Mouse (Mus musculus): Measurements from ENCODE around the gene Taf1. TPM values are rescaled to one million over a fixed set of nuclear protein-coding genes. Genes with fewer than 3 reads are reported as not detected.

The Taf1 gene
- polyA plus RNA-seq, 1 experiment from 2014 or later, result 12.2 TPM

DNA sequence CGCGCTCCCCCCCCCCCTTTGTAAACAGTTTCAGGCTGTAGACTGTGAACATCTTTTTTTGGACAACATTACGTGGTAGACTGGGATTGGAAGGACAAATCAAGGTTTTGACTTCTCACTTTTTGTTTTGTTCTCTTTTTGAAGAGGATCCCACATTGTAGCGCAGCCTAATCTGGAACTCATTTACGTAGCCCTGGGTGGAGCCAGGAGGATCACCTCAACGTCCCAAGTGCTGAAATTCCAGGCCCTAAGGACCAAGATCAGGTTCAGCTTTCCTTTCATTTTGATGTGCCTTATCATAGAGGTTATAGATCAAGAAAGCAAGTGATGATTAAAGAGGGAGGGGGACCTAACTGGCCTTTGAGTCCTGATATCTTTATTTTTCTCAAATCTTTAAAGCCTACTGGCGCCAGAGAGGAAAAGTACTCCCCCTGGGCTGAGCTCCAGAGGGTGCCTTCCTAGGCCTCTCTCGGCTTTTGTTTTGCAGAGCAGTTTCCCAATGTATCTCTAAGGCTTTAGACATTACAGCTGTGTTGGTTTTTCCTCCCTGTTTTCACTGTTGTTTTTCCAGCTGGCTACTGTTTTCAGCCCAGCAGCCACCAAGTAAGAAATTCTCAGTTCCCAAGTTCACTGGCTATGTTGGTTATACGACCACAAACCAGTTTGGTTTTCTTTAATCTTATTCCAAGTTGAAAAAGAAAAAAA lies 104.4 kb downstream of the Taf1 start:
- Histone ChIP-seq H3K27me3 (peaks cover 10% of the 10 kb centered on the region), H3K9me3 (no peaks in the 10 kb centered on the region), H3K4me2 (no peak overlapping the region), H3K36me3 (no peaks in the 10 kb centered on the region), H3K27ac (no peak overlapping the region), H3K4me3 (no peak overlapping the region), H3K9ac (no peak overlapping the region), H3K4me1 (no peaks in the 10 kb centered on the region)
- WGBS, result 36% methylated on average over 8 of the region's 9 CpGs
- ATAC-seq (ENCODE audit: insufficient number of reproducible peaks, low FRiP score, low TSS enrichment, low read depth), result no peak

DNA sequence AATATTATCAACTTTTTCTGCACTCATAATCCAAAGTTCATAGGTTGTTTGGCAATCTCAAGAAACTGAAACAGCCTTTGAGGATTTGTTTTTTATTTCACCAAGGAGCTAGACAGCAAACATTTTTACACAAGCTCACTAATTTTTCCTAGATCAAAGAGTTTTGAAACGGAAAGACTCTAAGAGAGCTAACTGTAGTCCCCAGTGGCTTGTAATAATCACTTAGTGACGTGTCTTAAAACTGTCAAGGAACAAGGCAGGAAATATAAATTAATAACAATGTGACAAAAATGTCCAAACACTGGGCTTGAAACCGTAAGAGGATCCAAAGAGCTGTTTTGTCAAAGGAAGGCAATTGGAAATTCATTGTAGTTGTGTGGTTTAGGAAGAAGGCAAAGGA lies 106.3 kb downstream of the Taf1 start:
- Histone ChIP-seq H3K36me3 (no peaks in the 10 kb centered on the region), H3K9ac (no peak overlapping the region), H3K4me1 (0 out of 2 replicates have a peak, but pooled peaks cover 3% of the 10 kb centered on the region), H3K27ac (peak overlapping the region; percentile 65; the same call in 1 of the 2 replicates), H3K9me3 (no peaks in the 10 kb centered on the region), H3K4me2 (peak overlapping the region; percentile 34), H3K4me3 (peak overlapping the region; percentile 59), H3K27me3 (peaks cover 10% of the 10 kb centered on the region)
- 26% methylated on average over 3 of the region's 3 CpGs for WGBS
- ATAC-seq (ENCODE audit: insufficient number of reproducible peaks, low FRiP score, low TSS enrichment, low read depth), result no peak

DNA sequence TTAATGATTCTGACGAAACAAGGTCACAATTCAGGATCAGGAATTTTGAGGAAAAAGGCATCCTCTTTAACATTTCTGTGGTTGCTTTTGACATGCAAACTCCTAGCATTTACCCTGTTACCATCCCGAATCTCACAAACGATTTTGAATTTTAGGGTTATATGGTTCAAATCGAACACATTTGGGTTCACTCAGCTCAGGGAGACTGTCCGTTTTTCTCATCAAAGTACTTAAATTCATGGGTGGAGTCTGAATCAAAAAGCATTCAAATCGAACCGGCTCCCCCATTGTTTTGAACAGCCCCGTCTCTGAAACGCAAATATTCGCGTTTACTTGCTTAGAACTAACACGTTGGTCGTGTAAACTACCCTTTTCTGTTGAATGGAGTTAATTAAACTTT lies 106.8 kb downstream of the Taf1 start:
- Histone ChIP-seq H3K27me3 (peaks cover 10% of the 10 kb centered on the region), H3K4me3 (peak overlapping the region; percentile 59), H3K36me3 (no peaks in the 10 kb centered on the region), H3K4me1 (0 out of 2 replicates have a peak, but pooled peaks cover 3% of the 10 kb centered on the region), H3K9me3 (no peaks in the 10 kb centered on the region), H3K4me2 (peak overlapping the region; percentile 34), H3K9ac (no peak overlapping the region), H3K27ac (peak overlapping the region; percentile 65)
- 18% methylated on average over 13 of the region's 13 CpGs for WGBS
- ATAC-seq (ENCODE audit: insufficient number of reproducible peaks, low FRiP score, low TSS enrichment, low read depth), result no peak

DNA sequence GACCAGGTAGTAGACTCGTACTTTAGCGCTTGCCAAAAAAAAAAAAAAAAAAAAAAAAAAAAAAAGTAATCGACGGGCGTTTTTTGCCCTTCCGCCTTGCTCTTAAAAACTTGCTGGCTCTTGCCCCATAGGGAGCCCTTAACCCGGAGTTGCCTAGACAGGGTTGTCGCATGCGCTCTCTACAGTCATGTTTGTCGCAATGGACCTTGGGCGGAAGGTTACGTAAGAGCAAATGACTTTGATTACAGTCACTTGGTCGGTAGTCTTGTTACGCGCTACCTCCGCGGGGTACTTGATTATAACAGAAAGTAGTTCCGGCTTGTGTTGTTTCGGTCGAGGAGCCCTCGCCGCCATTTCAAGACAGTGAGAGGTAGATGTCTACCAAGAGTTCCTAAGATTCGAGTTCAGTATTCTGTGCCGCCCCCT lies 107.2 kb downstream of the Taf1 start, which contains the start of gene Ogt:
Ogt (plus strand) TSS at position 320 of the 426 bp plus-strand sequence.
- Histone ChIP-seq H3K27me3 (peaks cover 10% of the 10 kb centered on the region), H3K9me3 (no peaks in the 10 kb centered on the region), H3K4me3 (peak within 1 kb of the TSS; percentile 59), H3K36me3 (no peaks in the 10 kb centered on the region), H3K27ac (peak within 1 kb of the TSS; percentile 86), H3K9ac (peak within 1 kb of the TSS; percentile 61), H3K4me2 (peak within 1 kb of the TSS; percentile 34), H3K4me1 (0 out of 2 replicates have a peak, but pooled peaks cover 3% of the 10 kb centered on the region)
- 17% methylated on average over 24 of the region's 24 CpGs for WGBS
- ATAC-seq (ENCODE audit: insufficient number of reproducible peaks, low FRiP score, low TSS enrichment, low read depth), result peak; percentile 81

DNA sequence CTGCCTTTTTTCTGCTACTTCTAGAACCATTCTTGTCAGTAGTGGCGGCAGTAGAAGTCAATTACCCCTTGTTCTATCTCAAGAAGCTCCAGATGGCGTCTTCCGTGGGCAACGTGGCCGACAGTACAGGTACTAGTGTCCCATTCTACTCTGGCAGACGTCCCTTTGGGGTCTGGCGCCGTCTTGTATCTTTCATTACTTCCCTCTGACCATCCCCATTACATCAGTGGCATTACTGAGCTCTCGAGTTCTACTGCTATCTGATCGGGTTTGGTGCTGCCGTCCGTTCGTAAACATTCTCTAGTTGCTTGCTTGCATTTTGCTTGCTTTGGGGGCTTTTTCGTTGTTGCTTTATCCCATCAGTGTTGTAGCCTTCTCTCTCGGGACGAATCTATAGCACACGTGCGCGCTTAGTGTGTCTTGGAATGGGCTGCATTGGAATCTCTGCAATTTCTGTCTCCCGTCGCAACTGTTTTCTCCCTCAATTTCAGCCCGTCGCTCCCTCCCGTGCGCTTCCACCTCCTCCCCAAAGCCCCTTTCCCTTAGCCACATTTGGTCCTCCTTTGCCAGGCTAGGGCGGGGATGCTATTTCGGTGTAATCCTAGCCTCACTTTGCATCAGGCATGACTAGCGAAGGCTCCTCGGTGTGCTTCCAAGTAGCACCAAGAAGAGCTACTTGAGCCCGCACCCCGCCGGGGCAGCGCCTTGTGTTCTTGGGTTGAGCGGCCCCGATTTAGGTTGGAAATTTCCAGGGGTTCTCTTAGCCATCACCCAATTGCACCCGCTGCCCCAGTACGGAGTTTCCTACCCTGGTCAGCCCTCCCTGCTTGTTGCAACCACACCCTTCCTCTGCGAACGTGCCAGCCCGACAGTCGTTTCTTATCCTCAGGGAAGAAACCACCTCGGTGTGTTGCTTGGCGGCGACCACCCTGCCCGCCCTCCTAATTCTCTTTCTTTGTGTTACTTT lies 107.9 kb downstream of the Taf1 start:
- Histone ChIP-seq H3K4me2 (peak overlapping the region; percentile 14; the same call in 1 of the 2 replicates), H3K27me3 (peaks cover 10% of the 10 kb centered on the region), H3K27ac (peak overlapping the region; percentile 86), H3K36me3 (no peaks in the 10 kb centered on the region), H3K9me3 (no peaks in the 10 kb centered on the region), H3K9ac (peak overlapping the region; percentile 61), H3K4me1 (0 out of 2 replicates have a peak, but pooled peaks cover 3% of the 10 kb centered on the region), H3K4me3 (peak overlapping the region; percentile 59)
- WGBS, result 18% methylated on average over 45 of the region's 45 CpGs
- ATAC-seq (ENCODE audit: insufficient number of reproducible peaks, low FRiP score, low TSS enrichment, low read depth), result no peak; the same call in 1 of the 2 replicates

DNA sequence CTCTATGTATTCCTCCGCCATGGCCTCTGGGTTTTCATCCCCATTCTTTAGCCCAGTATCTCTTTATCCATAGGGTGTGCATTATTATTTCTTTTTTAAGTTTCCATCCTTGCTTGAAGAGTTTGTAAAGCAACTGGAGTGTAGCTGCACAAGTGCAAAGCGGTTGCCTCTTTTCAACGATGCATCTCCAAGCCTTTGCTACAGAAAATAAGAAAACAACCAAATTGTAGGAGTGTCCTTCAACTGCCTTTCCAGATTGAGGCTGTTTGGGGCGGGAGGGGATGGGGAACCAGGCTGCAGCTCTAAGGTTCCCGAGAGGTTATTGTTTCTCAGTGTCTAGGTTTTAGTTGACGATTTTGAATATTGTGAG lies 108.6 kb downstream of the Taf1 start:
- Histone ChIP-seq H3K9me3 (no peaks in the 10 kb centered on the region), H3K27me3 (peaks cover 10% of the 10 kb centered on the region), H3K27ac (peak overlapping the region; percentile 86; the same call in 1 of the 2 replicates), H3K4me3 (peak overlapping the region; percentile 59), H3K4me2 (peak overlapping the region; percentile 44), H3K36me3 (no peaks in the 10 kb centered on the region), H3K4me1 (0 out of 2 replicates have a peak, but pooled peaks cover 3% of the 10 kb centered on the region), H3K9ac (no peak overlapping the region)
- no peak for ATAC-seq (ENCODE audit: insufficient number of reproducible peaks, low FRiP score, low TSS enrichment, low read depth)
- 13% methylated on average over 6 of the region's 6 CpGs for WGBS

DNA sequence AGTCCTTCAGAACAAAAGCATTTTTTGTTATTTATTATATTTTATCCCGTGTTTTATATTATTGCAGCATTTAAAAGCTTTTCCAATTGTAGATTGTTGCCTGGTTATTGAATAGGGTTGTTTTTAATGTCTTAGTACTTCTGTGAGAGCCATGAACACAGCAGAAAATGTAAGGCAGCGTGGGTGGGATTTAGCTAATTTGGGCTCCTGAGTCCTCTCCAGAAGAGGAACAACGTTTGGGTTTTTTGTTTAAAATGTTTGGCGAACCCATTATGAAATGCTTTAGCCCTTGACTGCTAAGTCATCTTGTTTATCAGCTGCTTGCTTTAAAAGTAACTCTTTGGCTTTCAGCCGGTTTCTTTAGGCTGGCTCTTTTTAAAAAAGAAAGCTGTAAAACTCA lies 109.6 kb downstream of the Taf1 start:
- Histone ChIP-seq H3K27me3 (peaks cover 10% of the 10 kb centered on the region), H3K4me1 (0 out of 2 replicates have a peak, but pooled peaks cover 3% of the 10 kb centered on the region), H3K27ac (no peak overlapping the region), H3K4me2 (peak overlapping the region; percentile 44), H3K9ac (no peak overlapping the region), H3K9me3 (no peaks in the 10 kb centered on the region), H3K4me3 (peak overlapping the region; percentile 59), H3K36me3 (no peaks in the 10 kb centered on the region)
- 22% methylated on average over 5 of the region's 5 CpGs for WGBS
- no peak for ATAC-seq (ENCODE audit: insufficient number of reproducible peaks, low FRiP score, low TSS enrichment, low read depth)

DNA sequence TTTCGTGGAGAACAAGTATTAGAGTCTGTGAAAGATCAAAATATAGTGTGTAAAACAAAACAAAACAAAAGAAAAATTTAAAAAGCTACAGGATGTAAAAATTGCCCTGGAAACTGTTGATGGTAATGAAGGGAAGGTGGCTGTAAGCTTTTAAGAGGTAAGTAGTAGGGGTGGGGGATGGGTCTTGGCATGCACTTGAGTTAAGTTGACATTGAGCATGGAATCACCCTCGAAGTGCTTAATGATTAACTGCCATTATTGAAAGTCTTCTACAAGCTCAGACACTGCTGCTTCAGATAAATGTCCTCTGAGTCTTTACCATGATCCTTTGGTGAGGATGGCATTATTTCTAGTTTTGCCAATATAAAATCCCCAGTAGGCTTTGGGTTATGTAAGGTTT lies 112.8 kb downstream of the Taf1 start:
- no peak overlapping the region for H3K9ac ChIP-seq
- peaks cover 6% of the 10 kb centered on the region for H3K27me3 ChIP-seq
- 72% methylated on average over 2 of the region's 2 CpGs for WGBS
- no peak overlapping the region for H3K4me2 ChIP-seq
- H3K27ac ChIP-seq, result no peak overlapping the region
- H3K4me3 ChIP-seq, result no peak overlapping the region
- no peaks in the 10 kb centered on the region for H3K9me3 ChIP-seq
- H3K36me3 ChIP-seq, result no peaks in the 10 kb centered on the region
- H3K4me1 ChIP-seq, result 0 out of 2 replicates have a peak, but pooled peaks cover 3% of the 10 kb centered on the region
- no peak for ATAC-seq (ENCODE audit: insufficient number of reproducible peaks, low FRiP score, low TSS enrichment, low read depth)

DNA sequence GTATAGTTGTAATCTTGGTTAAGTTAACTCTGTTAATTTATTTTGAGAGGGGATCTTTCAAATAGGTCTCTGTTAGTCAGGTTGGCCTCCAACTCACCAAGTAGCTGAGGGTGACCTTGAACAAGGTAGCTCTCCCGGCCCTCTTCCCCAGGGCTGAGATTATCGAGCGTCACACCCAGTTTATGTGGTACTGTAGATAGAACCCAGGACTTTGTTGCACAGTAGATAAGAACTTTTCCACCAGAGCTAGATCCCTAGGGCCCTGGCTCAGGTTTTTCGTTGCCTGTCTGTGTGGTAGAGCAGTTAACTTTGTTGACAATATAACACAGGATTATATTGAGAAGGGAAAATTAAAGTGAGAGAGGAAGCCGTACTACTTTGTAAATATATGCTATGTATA lies 114.1 kb downstream of the Taf1 start:
- Histone ChIP-seq H3K36me3 (no peaks in the 10 kb centered on the region), H3K4me3 (no peak overlapping the region), H3K9me3 (no peaks in the 10 kb centered on the region), H3K4me2 (no peak overlapping the region), H3K27ac (no peak overlapping the region), H3K9ac (no peak overlapping the region), H3K27me3 (no peaks in the 10 kb centered on the region), H3K4me1 (0 out of 2 replicates have a peak, but pooled peaks cover 3% of the 10 kb centered on the region)
- WGBS, result 86% methylated on average over 5 of the region's 5 CpGs
- no peak for ATAC-seq (ENCODE audit: insufficient number of reproducible peaks, low FRiP score, low TSS enrichment, low read depth)

Data from limb, embryonic 15.5 days (tissue).